ENCODE assay signal across 8 mouse cellular contexts in the genomic region with DNA sequence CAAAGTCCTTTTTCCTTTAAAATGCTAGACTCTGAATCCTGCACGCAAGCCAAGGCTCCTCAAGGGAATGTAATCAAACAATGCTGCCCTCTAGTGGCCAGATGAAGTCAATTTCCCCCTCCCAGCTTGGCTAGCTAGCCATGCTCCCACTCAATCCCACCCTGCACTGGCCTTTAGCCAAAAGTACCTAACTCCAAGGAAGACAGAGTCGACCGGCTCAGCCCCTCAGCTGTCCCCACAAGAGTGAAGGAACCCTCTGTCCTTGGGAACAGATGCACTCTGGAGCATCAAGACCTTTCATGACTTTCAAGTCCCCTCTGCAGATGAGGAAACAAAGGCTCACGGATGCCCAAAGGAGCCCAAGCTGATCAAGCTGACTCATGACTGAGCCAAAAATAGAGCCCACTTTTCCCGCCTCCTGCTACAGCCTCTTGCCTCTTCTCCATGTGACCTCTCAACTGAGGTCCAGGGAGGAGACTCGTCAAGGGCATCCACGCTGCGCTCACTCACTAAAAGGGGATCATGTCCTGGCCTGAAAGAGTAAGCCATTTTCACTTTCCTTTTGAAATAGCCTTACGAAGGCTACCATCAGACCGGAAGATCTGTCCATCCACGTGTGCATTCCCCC. TPM values are rescaled to one million over a fixed set of nuclear protein-coding genes. Genes with fewer than 3 reads are reported as not detected.
A peak's percentile ranks its signal among the peaks of the same experiment; 100 is the strongest.
DNase-seq lines count a peak whose midpoint lies in the region; ATAC-seq lines count a peak whose summit lies in the region.

No protein-coding gene starts in this region.

- no peaks in the 10 kb centered on the region for H3K27me3 ChIP-seq in forebrain, embryonic 15.5 days
- H3K27me3 ChIP-seq in hindbrain, embryonic 15.5 days = no peaks in the 10 kb centered on the region
- H3K27me3 ChIP-seq in midbrain, embryonic 15.5 days (replicated peaks) = no peaks in the 10 kb centered on the region

- peak; percentile 36 for ATAC-seq in forebrain, embryonic 15.5 days (replicated peaks)
- peak; percentile 54 for ATAC-seq in hindbrain, embryonic 15.5 days (ENCODE audit: low FRiP score, low read depth)
- ATAC-seq in midbrain, embryonic 15.5 days (replicated peaks) = peak; percentile 24

- no peak overlapping the region for H3K4me2 ChIP-seq in forebrain, embryonic 15.5 days (replicated peaks)
- no peak overlapping the region for H3K4me2 ChIP-seq in hindbrain, embryonic 15.5 days
- no peak overlapping the region for H3K4me2 ChIP-seq in midbrain, embryonic 15.5 days

- H3K4me1 ChIP-seq in forebrain, embryonic 15.5 days = peaks cover 21% of the 10 kb centered on the region
- H3K4me1 ChIP-seq in hindbrain, embryonic 15.5 days (replicated peaks) = peaks cover 22% of the 10 kb centered on the region
- peaks cover 6% of the 10 kb centered on the region; the same call in 1 of the 2 replicates for H3K4me1 ChIP-seq in midbrain, embryonic 15.5 days

- no peak overlapping the region for H3K4me3 ChIP-seq in forebrain, embryonic 15.5 days
- H3K4me3 ChIP-seq in hindbrain, embryonic 15.5 days = no peak overlapping the region
- no peak overlapping the region for H3K4me3 ChIP-seq in midbrain, embryonic 15.5 days

- H3K27ac ChIP-seq in forebrain, embryonic 15.5 days (replicated peaks) = no peak overlapping the region
- peak overlapping the region; percentile 30 for H3K27ac ChIP-seq in hindbrain, embryonic 15.5 days (replicated peaks)
- H3K27ac ChIP-seq in midbrain, embryonic 15.5 days = no peak overlapping the region

- no peak overlapping the region for H3K9ac ChIP-seq in forebrain, embryonic 15.5 days (replicated peaks)
- no peak overlapping the region for H3K9ac ChIP-seq in hindbrain, embryonic 15.5 days
- H3K9ac ChIP-seq in midbrain, embryonic 15.5 days = no peak overlapping the region

- DNase-seq in right cerebral cortex, postnatal 10 days (ENCODE audit: low spot score in 2 of 2) = peak; percentile 81 to 83
- DNase-seq in right cerebral cortex, adult 18-20 months = no peak
- peak; percentile 52 for DNase-seq in c-Kit-positive CD71-positive TER-119-positive erythroid progenitor cells, embryonic 14.5 days (ENCODE audit: low spot score)
- DNase-seq in left cerebral cortex, postnatal 4 days = peak; percentile 78
- peak; percentile 68 for DNase-seq in testis, postnatal 10 days (ENCODE audit: low spot score)

- peaks cover under 1% of the 10 kb centered on the region; the same call in 1 of the 2 replicates for H3K36me3 ChIP-seq in forebrain, embryonic 15.5 days
- H3K36me3 ChIP-seq in hindbrain, embryonic 15.5 days = peaks cover 11% of the 10 kb centered on the region
- peaks cover 5% of the 10 kb centered on the region; the same call in 1 of the 2 replicates for H3K36me3 ChIP-seq in midbrain, embryonic 15.5 days (replicated peaks)

- 55% methylated on average over 11 of the region's 11 CpGs for WGBS in forebrain, embryonic 15.5 days
- WGBS in hindbrain, embryonic 15.5 days = 57% methylated on average over 11 of the region's 11 CpGs
- 56% methylated on average over 11 of the region's 11 CpGs for WGBS in midbrain, embryonic 15.5 days

- intact Hi-C loops in left cerebral cortex, postnatal 4 days (cut with DNase I) = loop anchor here (2.0 to 10.0 kb wide), 3 partner anchors 215 to 513 kb away; no protein-coding TSS in a partner anchor

- H3K9me3 ChIP-seq in forebrain, embryonic 15.5 days = no peaks in the 10 kb centered on the region
- H3K9me3 ChIP-seq in hindbrain, embryonic 15.5 days = no peaks in the 10 kb centered on the region
- no peaks in the 10 kb centered on the region for H3K9me3 ChIP-seq in midbrain, embryonic 15.5 days

RNA-seq across cellular contexts. Expression of gene Sergef, which starts 32.1 kb away (rescaled TPM):
- polyA plus RNA-seq in forebrain, embryonic 15.5 days (2015; fragmentation: Nextera tagmentation; extraction: Ambion mirVana) = 28.4 and 29.4 TPM in 2 replicates
- 42.1 and 43.8 TPM in 2 replicates for polyA plus RNA-seq in hindbrain, embryonic 15.5 days (2015; fragmentation: Nextera tagmentation; extraction: Ambion mirVana)
- total RNA-seq in left cerebral cortex, postnatal 4 days (2021) = 10 to 100 TPM; 62.2 to 69.4 TPM
- 42.9 and 45.6 TPM in 2 replicates for polyA plus RNA-seq in midbrain, embryonic 15.5 days (2015; fragmentation: Nextera tagmentation; extraction: Ambion mirVana)
